Mouse (Mus musculus): ENCODE results near the gene 2900026A02Rik.

- no peak for TF ChIP-seq CTCF (IDR thresholded peaks at IDR 0.05; ENCODE audit: insufficient read depth, low read length)
- TF ChIP-seq POLR2A (IDR thresholded peaks at IDR 0.05; ENCODE audit: borderline replicate concordance, extremely low read depth, low read depth, low read length), result no peak
Observed at GRCm38 (mm10) chr5:113214041-113214440, 7.0 kb downstream of the 2900026A02Rik start.
